Mouse (Mus musculus) forebrain, embryonic 10.5 days (tissue): ENCODE results near the gene Tut4. TPM values are rescaled to one million over a fixed set of nuclear protein-coding genes. Genes with fewer than 3 reads are reported as not detected.

Experiments used
- DNase-seq: peaks from one replicate; pipeline ENCODE4 v3.0.0-alpha.2; 2017; ENCODE audit warnings: low spot score; ENCODE audit errors: extremely low spot score
- H3K27ac ChIP-seq: fragments of 300-500 bp; sonication (generic); 2 replicates; pipeline ENCODE4 v1.5.1; 2016; ENCODE audit warnings: mild to moderate bottlenecking
- H3K27me3 ChIP-seq: fragments of 300-500 bp; sonication (generic); 2 replicates; pipeline ENCODE4 v1.6.1; 2016; ENCODE audit warnings: mild to moderate bottlenecking; ENCODE audit not compliant: poor library complexity, severe bottlenecking
- H3K36me3 ChIP-seq: fragments of 300-500 bp; sonication (generic); replicated peaks from 2 replicates; pipeline ENCODE4 v1.6.1; 2016; ENCODE audit warnings: mild to moderate bottlenecking, moderate library complexity
- H3K4me1 ChIP-seq: fragments of 300-500 bp; sonication (generic); 2 replicates; pipeline ENCODE4 v1.6.1; 2016
- H3K4me3 ChIP-seq: fragments of 300-500 bp; sonication (generic); 2 replicates; pipeline ENCODE4 v1.5.1; 2016; ENCODE audit warnings: mild to moderate bottlenecking, moderate library complexity
- H3K9me3 ChIP-seq: fragments of 300-500 bp; sonication (generic); 2 replicates; pipeline ENCODE4 v1.6.1; 2016; ENCODE audit warnings: mild to moderate bottlenecking, moderate library complexity
- WGBS: fragments of 180-500 bp; shearing (Covaris S2); methylation state at CpG from one replicate; pipeline ENCODE4 v1.1.7; 2016; 5-methylcytosine and 5-hydroxymethylcytosine counted together
- polyA plus RNA-seq: library from polyadenylated mRNA; unstranded; fragments of >200 nt; fragmentation: Nextera tagmentation; extraction: Ambion mirVana; gene quantifications from 2 replicates; pipeline ENCODE4 v1.2.1, GENCODE M21; 2016

Gene Tut4
- polyA plus RNA-seq: 83.3 and 85.1 TPM in 2 replicates

DNA sequence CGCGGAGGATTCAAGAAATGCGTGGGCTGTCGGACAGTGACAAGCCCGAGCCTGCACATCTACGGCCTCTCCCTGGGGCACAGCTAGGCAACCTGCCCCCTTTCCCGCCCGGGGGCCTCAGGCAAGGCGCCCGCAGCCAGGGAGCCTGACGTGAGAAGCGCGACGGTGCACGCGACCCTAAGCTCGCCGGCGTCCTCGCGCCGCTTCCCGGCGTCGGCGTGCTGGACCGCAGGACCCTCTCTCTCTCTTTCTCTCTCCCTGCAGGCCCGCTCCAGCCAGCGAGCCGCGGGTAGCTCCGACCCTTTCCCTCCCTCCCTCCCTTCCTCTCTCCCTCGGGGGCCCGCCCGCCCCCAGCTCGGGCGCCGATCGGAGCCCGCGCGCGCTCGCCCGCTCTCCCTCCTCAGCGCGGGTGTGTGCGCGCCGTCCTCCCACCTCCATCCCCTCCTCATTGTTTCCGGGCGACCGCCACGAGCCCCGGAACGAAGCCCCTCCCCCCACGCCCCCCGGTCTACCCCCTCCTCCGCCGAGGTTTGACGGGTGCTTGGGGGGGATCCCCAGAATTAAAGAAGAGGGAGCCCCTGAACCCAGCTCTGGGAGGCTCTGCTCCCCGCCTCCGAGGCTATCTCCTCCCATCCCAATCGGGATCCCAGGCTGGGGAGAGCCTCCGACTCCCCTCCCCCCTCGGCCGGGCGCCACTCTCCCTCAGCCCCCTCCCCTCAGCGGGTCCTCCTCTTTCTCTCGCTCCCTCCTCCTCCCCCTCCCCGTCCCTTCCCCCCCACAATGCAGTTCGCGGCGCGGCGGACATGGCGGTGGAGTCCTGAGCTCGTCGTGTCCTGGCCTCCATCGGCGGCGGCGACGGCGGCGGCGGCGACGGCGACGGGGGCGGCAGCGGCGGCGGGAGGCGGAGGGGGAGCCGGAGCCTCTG lies at the start of gene Tut4:
TSS of gene Tut4 (plus strand) at position 196 of the 925 bp plus-strand sequence.
- peak within 1 kb of the TSS; percentile 98 for H3K27ac ChIP-seq
- peak; percentile 94 for DNase-seq
- peaks cover 32% of the 10 kb centered on the region for H3K4me1 ChIP-seq
- H3K36me3 ChIP-seq: peaks cover 21% of the 10 kb centered on the region
- peak within 1 kb of the TSS; percentile 86 for H3K4me3 ChIP-seq
- H3K9me3 ChIP-seq: peaks cover 9% of the 10 kb centered on the region; the same call in 1 of the 2 replicates
- under 1% methylated on average over 97 of the region's 97 CpGs for WGBS
- H3K27me3 ChIP-seq: no peaks in the 10 kb centered on the region

DNA sequence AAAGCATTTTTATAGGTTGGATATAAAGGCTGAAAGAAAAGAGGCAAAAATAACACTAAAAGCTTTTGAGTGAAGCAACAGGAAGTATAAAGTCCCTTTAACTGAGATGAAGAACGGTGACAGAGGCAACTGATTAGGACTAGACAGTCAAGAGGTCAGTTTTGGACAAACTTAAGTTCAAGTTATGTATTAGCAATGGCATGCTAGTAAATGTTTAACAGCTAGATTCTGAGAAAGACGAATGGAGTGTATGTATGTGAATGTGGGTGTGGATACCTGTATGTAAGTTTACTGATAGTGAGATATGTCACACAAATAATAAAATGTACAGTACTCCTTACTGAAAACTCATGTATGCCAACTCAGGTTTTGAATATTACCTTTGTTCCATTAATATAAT lies 34.6 kb upstream of the Tut4 start:
- Histone ChIP-seq H3K36me3 (no peaks in the 10 kb centered on the region), H3K4me1 (peaks cover 16% of the 10 kb centered on the region), H3K4me3 (no peak overlapping the region), H3K27me3 (no peaks in the 10 kb centered on the region), H3K27ac (no peak overlapping the region), H3K9me3 (no peaks in the 10 kb centered on the region)
- WGBS: 92% methylated on average over 2 of the region's 2 CpGs
- no peak for DNase-seq

DNA sequence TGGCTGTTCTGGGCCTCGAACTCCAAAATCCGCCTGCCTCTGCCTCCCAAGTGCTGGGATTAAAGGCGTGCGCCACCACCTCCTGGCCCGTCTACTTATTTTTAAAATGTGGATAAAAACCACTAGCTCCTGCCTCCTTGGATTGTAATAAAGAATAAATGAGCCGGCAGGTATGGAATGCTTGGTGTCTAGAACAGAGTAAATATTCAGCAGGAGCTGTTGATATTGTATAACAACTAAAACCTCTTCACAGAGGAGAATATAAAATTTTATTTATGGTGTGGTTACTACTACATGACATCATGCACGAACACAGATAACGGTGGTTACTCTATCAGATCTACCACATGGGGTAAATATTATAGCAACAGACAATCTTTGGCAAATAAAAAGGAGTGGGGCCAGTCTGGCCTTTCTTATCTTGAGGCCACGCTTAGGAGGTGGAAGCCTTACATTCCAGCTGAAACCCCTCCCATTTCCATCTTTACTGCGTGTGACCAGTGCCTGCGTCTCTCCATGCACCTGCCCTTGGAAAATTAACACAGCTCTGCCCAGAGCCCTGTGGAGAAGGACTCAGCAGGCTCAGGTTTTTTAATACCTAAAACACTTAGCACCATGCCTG lies 31.4 kb upstream of the Tut4 start:
- WGBS: 85% methylated on average over 11 of the region's 11 CpGs
- H3K9me3 ChIP-seq: no peaks in the 10 kb centered on the region
- peak overlapping the region; percentile 65; the same call in 1 of the 2 replicates for H3K27ac ChIP-seq
- no peaks in the 10 kb centered on the region for H3K27me3 ChIP-seq
- H3K4me1 ChIP-seq: peaks cover 47% of the 10 kb centered on the region
- DNase-seq: no peak
- no peak overlapping the region for H3K4me3 ChIP-seq
- no peaks in the 10 kb centered on the region for H3K36me3 ChIP-seq

DNA sequence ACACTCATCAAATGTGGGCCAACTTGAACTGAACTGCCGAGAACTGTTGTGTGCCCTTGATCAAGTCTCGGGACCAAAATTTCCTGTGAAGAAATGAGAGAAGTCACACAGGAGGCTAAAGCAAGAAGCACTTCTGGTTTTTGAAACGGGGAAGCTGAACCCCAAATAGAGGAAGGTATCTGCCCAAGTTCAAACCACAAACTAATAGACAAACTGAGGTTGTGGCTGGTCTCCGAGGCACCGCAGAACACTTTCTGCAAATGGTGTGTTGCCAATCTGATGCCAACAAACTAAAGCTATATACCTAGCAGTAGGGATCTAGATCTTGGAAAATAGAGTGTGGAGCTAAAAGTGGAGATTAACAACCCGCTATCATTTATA lies 30.9 kb upstream of the Tut4 start:
- WGBS: 93% methylated on average over 6 of the region's 6 CpGs
- H3K27me3 ChIP-seq: no peaks in the 10 kb centered on the region
- DNase-seq: no peak

DNA sequence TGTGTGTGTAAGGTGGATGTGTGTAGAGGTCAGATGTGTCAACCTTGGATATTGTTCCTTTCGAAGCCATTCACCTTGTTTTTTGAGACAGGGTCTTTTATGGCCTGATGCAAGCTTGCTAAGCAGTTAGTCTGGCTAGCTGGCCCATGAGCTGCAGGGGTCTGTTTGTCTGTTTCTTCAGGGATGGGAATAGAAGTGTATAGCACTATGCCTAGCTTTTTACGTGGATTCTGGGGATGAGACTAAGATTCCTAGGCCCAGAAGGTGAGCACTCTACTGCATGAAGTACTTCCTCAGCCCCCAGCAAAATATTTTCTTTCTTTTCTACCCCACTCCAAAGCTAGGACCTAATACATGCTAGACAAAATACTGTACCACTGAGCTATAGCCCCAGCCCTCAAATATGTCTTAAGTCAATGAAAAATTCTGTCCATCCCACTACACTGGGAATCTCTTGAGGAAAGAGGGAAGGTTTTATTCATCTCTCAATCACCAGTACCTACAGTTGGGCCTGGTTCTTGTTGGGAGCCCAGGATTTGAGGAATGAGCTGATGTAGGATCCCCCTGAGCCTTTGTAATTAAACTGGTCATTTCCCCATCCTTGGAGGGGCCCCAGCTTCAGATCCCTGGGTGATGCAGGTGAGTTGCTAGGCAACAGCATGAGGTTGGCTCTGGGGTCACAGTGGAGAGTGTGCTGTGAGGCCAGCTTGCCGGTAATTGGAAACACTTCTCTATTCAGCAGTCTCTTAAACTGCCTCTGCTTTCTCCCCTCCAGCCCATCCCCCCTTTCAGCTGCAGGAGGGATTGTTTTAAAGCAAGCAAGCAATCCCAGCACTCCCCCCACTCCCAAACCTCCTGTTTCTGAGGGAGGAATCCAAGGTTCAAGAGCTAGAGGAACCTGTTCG lies 28.3 kb upstream of the Tut4 start:
- H3K36me3 ChIP-seq: no peaks in the 10 kb centered on the region
- no peaks in the 10 kb centered on the region for H3K27me3 ChIP-seq
- no peaks in the 10 kb centered on the region for H3K9me3 ChIP-seq
- peak; percentile 89 for DNase-seq
- peak overlapping the region; percentile 91 for H3K27ac ChIP-seq
- H3K4me1 ChIP-seq: peaks cover 65% of the 10 kb centered on the region
- 18% methylated on average over 4 of the region's 4 CpGs for WGBS
- peak overlapping the region; percentile 18 for H3K4me3 ChIP-seq

More for the DNA sequence above, 30.9 kb upstream of the Tut4 start:
- Histone ChIP-seq H3K36me3 (no peaks in the 10 kb centered on the region), H3K27ac (peak overlapping the region; percentile 65; the same call in 1 of the 2 replicates), H3K4me3 (no peak overlapping the region), H3K4me1 (peaks cover 52% of the 10 kb centered on the region), H3K9me3 (no peaks in the 10 kb centered on the region)

DNA sequence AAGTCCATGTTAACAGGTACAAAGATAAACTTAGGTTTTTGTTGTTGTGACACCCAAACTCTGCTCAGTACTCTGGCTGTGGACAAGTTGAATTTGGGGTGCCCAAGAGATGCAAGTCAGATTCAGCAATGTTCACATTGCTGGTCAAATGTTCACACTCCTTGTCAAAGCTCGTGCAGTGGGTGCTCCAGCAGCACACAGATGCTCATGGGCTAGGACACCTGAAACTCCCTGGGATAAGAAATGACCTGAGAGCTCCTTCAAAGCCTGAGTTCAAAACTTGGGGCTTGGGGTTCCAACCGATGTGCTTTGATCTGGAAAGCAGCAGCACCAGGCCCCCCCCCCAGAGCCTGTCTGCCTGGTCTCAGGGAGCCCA lies 27.7 kb upstream of the Tut4 start:
- 22% methylated on average over 2 of the region's 2 CpGs for WGBS
- DNase-seq: no peak
- peak overlapping the region; percentile 18 for H3K4me3 ChIP-seq

DNA sequence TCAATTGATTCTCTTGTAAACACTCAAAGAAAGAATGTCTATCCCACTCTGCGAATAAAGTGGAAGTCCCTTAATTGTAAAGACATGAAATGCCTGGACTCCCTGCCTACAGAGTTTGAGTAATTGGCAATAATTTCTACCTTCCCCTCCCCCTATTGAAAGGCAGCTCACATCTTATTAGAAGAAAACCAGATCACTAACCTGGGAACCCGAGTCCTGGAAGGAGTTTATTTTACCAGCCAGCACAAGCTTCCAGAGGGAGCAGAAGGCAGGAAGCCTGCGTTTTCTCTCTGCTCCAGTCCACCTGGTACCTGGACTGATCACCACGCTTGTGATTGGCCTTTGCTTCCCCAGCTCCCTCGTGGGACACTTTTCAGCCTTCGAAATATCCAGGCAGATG lies 25.9 kb upstream of the Tut4 start:
- WGBS: 36% methylated on average over 6 of the region's 6 CpGs
- Histone ChIP-seq H3K9me3 (no peaks in the 10 kb centered on the region), H3K4me3 (no peak overlapping the region), H3K27me3 (no peaks in the 10 kb centered on the region), H3K36me3 (no peaks in the 10 kb centered on the region), H3K4me1 (peaks cover 65% of the 10 kb centered on the region), H3K27ac (peak overlapping the region; percentile 91)
- no peak for DNase-seq

More for the DNA sequence above, 27.7 kb upstream of the Tut4 start:
- peaks cover 66% of the 10 kb centered on the region for H3K4me1 ChIP-seq
- no peaks in the 10 kb centered on the region for H3K9me3 ChIP-seq
- H3K27me3 ChIP-seq: no peaks in the 10 kb centered on the region
- no peaks in the 10 kb centered on the region for H3K36me3 ChIP-seq
- peak overlapping the region; percentile 91 for H3K27ac ChIP-seq

DNA sequence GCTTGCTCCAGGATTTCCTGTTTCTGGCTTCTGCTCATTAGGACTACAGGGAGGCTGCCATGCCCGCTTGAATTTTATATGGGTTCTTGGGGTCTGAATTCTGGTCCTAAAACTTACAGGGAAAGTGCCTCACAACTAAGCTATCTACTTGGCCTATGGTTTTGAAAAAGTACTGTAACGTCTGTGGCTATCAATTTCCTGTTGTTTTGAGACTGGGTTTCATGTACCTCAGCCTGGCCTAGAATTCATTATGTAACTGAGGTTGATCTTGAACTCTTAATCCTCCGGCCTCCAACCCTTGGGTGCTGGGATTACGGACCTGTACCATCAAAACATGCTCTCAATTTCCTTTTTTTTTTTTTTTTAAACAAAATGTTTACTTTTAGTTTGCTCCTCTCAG lies 25.0 kb upstream of the Tut4 start:
- H3K9me3 ChIP-seq: no peaks in the 10 kb centered on the region
- no peaks in the 10 kb centered on the region for H3K36me3 ChIP-seq

DNA sequence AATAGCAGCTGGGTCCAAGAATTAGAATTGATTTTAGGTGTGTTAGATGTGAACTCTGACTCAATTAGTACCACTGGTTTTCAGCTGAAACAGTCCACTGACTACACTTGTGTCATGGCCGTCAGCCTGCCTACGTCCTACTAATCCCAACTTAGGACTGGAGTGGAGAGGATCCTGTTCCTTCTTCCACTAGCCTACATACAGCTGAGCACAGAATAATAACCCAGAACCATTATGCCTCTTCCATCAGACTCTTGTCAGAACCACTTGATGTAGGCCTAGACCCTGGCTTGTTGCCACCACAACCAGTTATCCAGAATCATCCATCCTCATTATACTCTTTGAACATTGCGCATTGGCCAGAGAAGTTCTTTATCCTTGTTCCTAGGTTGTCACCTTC lies 24.4 kb upstream of the Tut4 start:
- Histone ChIP-seq H3K4me1 (peaks cover 60% of the 10 kb centered on the region), H3K27ac (no peak overlapping the region)
- WGBS: 98% methylated on average over 3 of the region's 3 CpGs

More for the DNA sequence above, 25.0 kb upstream of the Tut4 start:
- Histone ChIP-seq H3K4me3 (no peak overlapping the region), H3K4me1 (peaks cover 62% of the 10 kb centered on the region), H3K27ac (peak overlapping the region; percentile 91), H3K27me3 (no peaks in the 10 kb centered on the region)
- WGBS: 83% methylated on average over 4 of the region's 4 CpGs
- DNase-seq: no peak

DNA sequence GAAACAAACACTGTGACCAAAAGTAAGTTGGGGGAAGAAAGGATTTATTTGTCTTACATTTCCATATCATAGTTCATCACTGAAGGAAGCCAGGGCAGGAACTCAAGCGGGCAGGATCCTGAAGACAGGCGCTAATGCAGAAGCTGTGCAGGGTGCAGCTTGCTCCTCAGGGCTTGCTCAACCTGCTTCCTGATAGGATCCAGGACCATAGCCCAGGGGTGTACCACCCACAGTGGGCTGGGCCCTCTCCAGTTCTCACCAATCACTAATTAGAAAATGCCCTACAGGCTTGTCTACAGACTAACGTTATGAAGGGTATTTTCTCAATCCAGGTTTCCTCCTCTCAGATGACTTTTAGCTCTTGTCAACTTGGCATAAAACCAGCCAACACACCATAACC lies 23.6 kb upstream of the Tut4 start:
- Histone ChIP-seq H3K9me3 (no peaks in the 10 kb centered on the region), H3K36me3 (no peaks in the 10 kb centered on the region), H3K27me3 (no peaks in the 10 kb centered on the region), H3K27ac (no peak overlapping the region; the same call in 1 of the 2 replicates), H3K4me3 (no peak overlapping the region), H3K4me1 (peaks cover 53% of the 10 kb centered on the region)
- 85% methylated on average over 3 of the region's 3 CpGs for WGBS
- no peak for DNase-seq

More for the DNA sequence above, 24.4 kb upstream of the Tut4 start:
- Histone ChIP-seq H3K36me3 (no peaks in the 10 kb centered on the region), H3K27me3 (no peaks in the 10 kb centered on the region), H3K4me3 (no peak overlapping the region), H3K9me3 (no peaks in the 10 kb centered on the region)
- no peak for DNase-seq

DNA sequence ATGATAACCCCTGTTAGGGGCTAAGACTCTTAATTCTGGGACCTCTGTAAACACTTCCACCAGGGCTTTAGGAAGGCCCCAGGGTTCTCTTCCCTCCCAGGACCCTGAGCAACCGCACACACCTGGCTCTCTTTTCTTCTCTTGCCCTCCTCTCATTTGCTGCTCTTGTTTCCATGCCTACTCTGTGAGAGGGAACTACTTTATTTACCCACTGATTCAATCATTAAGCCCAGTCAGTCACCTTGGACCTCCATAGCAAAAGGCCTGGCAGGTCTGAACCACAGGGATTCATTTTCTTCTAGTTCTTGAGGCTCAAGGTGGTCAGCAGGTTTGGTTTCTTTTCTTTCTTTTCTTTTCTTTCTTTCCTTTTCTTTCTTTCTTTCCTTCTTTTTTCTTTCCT lies 23.0 kb upstream of the Tut4 start:
- H3K36me3 ChIP-seq: no peaks in the 10 kb centered on the region
- 67% methylated on average over 1 of the region's 1 CpGs for WGBS
- no peak for DNase-seq
- H3K4me1 ChIP-seq: peaks cover 48% of the 10 kb centered on the region
- no peak overlapping the region for H3K27ac ChIP-seq
- H3K4me3 ChIP-seq: no peak overlapping the region
- H3K27me3 ChIP-seq: no peaks in the 10 kb centered on the region
- H3K9me3 ChIP-seq: no peaks in the 10 kb centered on the region

DNA sequence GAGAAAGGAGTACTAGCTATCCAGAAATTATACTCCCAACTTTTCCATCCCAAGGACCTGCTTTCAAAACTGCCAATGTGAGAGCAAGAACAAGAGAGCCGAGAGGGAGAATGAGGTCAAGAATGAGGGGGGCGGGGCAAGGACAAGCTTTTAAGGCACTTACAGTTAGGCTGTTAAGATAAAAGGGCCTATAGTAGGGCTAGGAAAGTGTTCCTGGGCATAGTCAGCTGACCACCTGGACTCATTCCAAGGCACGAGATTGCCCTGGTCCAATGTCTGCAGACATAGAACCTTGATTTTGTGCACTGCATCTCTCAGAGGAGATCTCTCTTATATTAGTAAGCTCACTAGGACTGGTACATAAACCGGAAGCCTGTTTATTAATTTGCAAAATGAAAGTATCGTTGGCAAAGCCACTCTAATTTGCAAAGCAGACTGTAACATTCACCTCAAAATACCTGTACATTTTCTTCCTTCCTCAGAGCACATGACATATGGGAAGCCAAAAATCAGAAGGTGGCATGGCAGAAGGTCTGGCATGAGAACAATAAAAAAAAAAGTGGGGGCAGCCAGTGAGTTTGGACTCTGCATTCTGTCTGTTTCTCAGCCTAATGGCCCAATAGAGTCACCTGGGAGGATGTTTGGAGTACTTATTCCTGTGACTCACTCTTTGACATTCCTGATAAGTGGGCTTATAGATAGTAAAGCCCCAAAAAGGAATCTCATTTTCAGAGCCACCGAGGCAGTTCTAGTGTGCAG lies 21.0 kb upstream of the Tut4 start:
- no peak for DNase-seq
- H3K4me1 ChIP-seq: peaks cover 27% of the 10 kb centered on the region
- 81% methylated on average over 6 of the region's 6 CpGs for WGBS

More for the DNA sequence above, 21.0 kb upstream of the Tut4 start:
- no peaks in the 10 kb centered on the region for H3K27me3 ChIP-seq
- H3K36me3 ChIP-seq: no peaks in the 10 kb centered on the region
- H3K9me3 ChIP-seq: no peaks in the 10 kb centered on the region
- no peak overlapping the region for H3K27ac ChIP-seq
- H3K4me3 ChIP-seq: no peak overlapping the region
